Mouse (Mus musculus) layer of hippocampus, adult 11-12 months (tissue): ENCODE data around the gene Clip2.
A peak's percentile ranks its signal among the peaks of the same experiment; 100 is the strongest.

ENCODE experiments used
- DNase-seq: peaks from one replicate; pipeline ENCODE4 v3.0.0; 2022; ENCODE audit warnings: low spot score

Clip2 gene

DNA sequence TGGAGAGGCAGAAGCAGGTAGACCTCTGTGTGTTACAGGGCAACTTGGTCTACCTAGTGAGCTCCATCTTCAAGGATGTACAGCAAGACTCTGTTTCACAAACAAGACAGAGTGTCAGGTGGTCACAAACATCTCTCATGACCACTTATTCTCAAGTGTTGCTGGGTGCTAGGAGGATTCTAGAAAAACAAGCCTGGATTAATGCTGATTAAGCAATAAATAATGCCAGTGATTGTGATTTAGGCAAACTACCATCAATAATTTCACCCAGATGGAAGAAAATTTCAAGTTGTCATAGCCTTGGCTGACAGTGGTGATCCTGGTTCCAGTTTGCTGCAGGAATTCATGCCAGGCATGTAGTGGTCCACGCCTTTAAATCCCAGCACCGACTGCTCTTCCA is 12.0 kb upstream of the Clip2 start:
- no peak for DNase-seq

DNA sequence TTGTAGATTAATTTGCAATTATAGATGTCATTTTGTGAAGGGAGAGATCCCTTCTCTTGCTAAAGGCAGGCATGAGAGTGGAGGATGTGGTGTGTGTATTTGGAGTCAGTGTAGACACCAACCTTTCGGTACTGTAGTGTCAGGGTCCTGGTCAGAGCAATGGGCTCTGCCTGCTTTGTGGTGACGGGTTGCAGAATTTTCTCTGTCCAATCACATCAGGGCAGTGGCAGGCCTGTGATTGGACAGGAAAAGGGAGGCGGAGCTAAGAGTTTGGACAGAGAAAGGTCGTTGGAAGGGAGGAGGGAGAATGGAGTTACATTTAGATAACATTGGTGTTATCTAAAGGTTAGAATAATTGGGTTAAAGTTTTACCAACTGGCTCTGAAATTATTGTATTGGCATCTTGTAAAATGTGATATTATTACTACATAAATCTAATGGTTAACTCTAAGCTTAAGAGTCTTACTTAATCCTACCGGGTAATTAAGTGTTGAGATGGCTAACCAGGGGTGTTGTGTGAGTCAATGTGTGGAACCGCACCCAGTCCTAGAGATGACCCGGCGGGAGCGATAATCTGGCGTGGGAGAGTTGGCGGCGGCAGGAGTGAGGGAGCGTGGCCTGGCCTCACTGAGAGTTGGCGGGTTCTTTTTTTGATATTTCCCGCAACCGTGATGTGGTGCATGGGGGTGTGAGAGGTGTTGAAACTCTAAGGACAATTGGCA is 8.4 kb upstream of the Clip2 start:
- no peak for DNase-seq

DNA sequence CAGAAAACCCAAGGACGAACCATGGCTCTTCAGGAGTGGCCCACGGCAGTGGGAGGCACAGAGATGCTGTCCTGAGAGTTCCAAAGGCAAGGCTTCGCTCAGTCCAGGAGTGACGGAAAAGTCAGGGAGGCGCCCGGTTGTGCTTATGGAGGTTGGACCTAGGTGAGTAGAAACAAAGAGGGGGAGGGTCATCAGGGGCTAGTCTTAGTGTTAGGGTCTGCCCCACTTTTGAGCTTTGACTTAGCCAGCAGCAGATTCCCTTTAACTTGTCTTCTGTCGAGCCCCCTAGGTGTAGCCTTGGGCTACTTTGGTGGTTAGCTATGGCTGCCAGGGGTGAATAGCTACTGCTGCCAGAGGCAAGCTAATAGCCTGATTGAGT is 7.8 kb upstream of the Clip2 start, which contains the start of gene Syna:
Gene Syna, minus strand, starts transcription at position 101 of the 379 bp plus-strand sequence.
- DNase-seq, result no peak

DNA sequence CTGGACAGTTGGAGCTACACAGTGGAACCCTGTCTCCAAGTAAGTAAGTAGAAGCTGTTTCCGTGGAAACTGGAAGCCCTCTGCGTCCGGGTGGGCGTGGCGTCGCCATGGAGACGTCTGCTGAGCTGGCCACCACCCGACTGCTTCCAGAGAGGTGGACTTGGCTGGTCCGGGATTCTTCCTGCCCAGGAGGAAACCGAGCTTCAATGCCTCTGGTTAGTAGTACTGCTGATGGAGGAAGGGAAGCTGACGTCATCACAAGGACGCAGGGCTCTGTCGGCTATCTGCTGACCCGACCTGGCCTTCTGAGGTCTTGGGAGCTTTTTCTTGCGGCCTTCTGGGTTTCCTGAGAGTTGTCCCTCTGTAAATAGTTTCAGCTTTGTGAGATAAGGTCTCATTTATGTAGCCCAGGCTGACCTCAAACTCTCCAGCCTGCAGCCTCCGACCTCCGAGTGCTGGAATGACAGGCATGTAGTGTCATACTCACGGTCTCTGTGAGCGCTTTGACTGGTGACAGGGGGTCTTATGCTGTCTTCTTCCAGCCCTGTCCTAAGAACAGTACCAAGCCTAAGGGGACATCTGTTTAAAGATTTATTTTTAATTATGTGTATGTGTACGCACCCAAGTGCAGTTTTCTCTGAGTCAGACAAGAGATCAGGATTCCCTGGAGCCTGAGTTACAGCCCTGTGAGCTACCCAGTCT is 3.4 kb upstream of the Clip2 start:
- peak; percentile 76 for DNase-seq

DNA sequence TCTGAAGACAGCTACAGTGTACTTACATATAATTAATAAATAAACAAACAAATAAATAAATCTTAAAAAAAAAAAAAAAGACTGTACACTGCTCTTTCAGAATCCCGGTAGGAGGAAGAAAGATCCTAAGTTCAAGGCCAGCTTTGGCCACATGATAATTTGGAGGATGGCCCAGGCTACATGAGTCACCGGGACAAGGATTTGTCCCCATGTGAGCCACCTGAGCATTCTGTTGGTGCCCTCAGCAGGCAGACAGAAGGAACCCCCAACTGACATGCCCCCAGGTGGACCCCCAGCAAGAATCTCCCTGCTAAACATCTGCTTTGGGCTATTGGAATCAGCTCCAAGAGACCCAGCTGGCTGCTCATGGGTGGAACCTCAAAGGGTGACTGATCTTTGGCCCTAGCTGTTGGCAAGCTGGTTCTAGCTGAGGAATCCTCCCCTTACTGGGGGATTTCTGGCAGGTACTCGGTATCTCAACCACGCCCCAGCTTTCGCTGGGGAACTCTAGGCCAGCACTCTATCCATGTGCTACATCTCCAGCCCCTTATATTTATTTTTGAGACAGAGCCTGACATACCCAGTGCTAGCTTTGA is 1.8 kb upstream of the Clip2 start:
- DNase-seq, result no peak

DNA sequence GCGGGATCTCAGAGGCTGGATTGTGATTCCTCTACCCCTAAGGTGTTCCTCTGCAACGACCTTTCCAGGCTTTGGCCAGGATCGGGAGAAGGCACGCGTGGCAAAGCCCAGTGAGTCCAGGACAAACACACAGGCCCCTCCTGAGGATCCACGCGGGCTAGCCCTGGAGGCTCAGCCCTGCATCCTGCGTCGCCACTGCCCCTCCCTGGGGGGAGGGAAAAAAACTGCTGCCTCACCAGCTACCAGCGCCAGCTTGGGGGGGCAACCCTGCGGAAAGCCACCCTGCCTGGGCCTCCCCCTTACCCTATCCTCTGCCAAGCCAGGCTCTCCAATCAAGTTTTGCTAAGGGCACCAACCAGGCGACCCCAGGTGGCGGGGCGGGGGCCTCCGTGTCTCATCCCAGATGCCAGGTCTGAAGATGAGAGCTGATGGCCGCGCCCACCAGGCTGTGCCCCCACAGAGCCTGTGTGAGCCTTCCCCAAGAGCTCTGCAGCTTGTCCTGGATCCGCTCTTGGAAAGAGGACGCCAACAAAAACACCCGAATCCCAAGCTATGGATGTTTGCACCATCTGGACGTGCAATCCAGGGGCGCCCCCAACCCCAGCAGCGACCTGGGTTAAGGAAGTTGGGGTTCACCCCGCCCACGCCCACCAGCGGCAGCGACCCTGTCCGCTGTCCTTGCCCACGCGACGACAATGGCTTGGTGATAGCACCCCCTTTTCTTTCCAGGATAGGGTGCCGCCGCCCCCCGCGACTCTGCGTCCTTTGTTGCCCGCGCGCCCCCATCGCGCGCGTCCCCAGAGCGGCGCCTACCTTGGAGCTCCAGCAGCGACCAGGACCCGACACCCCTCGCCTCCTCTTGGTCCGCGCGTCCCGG is 763 bp downstream of the Clip2 start:
- peak; percentile 68 for DNase-seq

DNA sequence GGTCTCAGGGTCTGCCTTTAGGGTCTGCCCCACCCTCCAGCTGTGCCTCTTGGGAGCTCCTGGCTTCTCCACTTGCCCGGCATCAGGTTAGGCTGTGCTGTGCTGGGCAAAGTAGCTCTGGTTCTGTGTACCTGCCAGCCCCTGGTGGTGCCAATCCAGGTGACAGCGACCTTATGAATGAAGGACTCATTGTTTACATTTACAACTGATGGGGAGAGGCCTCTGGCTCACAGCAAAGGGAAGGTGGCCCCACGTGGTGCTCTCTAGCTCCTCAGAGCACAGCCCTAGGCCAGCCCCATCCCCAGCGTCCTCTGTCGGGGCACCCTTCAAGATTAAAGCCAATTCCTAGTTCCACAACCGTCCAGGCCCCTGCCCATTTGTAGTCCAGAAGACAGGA is 1.4 kb downstream of the Clip2 start:
- DNase-seq, result no peak

DNA sequence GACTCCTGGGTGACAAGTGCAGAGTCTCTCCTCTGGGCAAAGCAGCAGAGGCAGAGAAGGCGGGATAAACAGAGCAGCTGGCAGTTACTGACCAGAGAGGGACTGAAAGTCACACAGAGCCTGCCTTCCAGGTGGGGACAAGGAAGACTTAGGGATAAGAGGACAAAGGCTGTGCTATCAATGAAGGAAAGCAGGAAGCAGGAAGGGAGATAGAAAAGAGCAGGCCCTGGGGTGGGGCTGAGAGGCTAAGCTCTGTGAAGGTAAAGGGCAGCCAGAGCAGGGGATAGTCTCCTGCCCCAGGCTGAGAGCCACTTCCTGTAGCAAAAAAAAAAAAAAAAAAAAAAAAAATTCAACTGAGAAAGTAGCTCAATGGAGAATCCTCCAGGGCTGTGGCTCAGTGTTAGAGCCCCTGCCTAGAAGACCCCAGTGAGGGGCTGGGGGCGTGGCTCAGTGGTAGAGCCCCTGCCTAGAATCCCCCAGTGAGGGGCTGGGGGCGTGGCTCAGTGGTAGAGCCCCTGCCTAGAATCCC is 2.5 kb downstream of the Clip2 start:
- DNase-seq, result no peak

DNA sequence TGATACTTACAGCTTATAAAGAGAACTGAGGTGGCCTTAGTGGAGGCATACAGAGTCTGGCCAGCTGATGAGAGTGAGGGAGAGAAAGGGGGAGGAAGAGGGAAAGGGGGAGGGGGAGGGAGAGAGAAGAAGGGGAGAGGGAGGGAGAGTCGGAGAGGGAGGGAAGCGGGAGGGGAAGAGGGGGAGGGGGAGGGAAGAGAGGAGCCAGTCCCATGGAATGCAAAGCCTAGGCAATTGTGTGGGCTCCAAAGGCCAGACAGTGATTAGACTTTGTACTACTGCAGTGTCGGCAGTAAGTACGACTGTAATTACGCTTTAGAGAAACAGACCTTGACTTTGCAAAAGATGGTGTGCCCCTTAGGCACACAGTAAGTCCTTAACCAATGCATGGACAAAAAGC is 3.9 kb downstream of the Clip2 start:
- DNase-seq, result no peak

DNA sequence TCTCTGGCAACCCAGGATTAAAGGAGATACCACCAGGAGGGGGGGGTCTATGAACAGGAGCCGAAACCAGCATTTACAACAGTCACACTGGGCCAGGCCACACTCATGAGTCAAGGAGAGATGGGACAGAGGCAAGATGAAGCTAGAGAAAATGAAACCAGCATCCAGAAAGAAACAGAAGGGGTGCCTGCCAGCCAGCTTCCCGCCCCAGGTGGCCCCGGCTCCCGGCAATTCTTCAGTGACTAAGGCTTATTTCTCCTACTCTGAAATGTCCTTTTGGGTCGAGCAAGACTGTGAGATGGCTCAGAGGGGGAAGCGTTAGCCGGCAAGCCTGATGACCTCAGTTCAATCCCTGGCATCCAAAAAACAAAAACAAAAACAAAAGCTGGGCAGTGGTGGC is 5.4 kb downstream of the Clip2 start:
- DNase-seq, result no peak

DNA sequence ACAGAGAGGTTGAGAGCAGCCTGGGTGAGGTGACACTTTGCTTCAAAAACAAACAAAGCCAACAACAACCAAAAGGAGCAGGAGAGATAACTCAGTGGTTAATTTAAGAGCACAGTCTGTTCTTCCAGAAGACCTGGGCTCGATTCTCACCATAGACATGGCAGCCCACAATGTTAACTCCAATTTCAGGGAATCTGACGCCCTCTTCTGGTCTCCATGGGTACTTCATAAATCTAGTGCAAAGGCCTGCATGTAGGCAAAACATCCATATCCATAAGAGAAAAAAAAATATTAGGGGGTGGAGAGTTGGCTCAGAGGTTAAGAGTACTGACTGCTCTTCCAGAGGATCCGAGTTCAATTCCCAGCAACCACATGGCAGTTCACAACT is 7.0 kb downstream of the Clip2 start:
- DNase-seq, result no peak

DNA sequence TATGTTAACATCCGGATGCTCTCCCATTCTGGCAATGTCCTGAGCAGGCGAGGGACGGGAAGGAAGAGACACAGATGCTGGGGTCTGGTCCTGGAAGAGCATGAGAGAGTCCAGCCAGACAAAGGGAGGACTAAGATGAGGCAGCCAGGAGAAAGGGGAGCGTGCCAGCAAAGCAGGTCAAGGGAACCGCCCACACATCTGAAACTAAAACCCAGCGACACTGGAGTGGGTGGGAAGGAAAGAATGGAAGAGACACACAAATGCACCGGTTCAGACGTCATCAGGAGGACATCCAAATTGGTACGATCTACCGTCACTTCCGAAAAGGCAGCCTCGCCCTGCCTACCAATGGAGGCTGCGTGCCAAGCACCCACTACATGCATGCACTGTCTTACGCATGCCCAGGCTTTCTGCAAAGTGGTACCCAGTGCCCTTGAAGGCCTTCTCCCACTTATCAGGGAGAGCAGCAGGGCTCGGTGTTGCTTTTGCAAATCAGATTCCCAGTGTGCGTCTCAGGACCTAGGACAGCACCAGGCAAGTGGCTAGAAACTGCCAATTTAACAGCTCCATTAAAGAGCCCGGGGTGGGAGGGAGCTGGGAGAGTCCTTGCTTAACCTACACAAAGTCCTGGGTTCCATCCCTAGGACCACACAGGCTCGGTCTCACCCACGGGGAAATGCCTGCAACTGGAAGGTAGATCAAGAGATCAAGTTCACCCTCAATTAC is 7.6 kb downstream of the Clip2 start:
- no peak for DNase-seq

DNA sequence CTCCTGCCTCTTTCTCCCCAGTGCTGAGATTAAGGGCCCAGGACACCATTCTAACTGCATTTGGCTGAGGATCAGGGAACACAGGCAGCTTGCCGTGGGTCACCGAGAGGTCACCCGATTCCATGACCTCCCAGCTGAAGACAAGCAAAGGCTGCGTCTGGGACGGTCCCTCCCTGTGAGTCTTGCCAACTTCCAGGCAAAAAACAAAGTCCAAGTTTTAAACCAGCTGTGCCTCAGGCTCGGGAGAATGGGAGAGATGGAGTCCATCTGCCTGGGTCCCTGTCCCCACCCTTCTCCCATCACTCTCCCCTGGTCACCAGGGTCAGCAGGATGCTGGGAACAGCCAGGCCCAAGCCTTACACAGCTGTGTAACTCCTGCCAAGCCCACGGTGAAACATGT is 10.6 kb downstream of the Clip2 start:
- DNase-seq, result no peak

DNA sequence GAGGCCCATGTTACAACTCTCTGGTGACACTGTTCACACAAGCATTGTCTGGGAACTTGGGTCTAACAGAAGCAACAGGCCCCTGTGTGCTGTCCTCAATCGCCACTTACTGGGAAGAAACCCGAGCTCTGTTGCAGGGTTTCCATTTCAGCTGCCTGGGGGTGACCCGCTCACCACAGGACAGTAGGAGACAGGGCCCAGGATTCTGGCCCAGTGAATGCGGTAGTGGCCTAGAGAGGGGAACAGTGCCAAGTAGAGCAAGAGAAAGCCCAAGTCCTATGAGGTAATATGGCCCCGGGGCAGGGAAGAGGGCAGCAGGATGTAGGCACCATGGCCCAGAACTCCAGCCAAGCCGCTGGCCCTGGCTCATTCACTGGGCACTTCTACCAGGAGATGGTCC is 11.4 kb downstream of the Clip2 start:
- DNase-seq, result no peak

DNA sequence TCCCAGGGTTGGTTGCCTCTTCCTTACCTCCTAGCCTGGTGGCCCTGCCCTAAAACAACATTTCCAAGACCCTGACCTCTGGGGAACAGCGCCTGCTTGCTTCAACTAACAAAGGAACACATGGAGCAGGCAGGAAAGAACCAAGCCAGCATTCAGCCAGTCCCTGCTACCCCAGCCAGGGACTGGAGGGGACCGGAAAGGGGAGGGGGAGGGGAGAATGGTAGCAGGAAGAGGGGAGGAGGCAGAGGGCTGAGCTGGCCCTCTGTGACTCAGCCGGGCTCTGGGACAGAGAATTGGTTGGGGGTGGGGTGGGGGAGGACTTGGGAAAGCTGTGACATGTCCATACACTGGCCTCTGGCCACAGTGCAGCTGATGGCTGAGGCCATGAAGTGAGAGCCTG is 12.3 kb downstream of the Clip2 start:
- no peak for DNase-seq

DNA sequence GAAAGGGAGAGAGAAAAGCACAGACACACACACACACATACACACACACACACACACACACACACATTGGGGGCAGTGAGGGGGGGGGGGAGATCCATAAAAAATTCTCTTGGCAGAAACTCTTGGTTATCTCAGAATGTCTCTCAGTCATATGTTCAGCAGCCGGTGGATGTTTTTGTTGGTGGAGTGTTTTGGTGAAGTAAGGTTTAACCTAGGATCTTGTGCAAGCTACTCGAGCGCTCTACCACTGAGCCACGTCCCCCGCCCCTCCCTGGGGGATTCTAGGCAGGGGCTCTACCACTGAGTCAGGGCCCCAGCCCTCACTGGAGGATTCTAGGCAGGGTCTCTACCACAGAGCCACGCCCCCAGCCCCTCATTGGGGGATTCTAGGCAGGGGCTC is 16.2 kb downstream of the Clip2 start:
- DNase-seq, result no peak

DNA sequence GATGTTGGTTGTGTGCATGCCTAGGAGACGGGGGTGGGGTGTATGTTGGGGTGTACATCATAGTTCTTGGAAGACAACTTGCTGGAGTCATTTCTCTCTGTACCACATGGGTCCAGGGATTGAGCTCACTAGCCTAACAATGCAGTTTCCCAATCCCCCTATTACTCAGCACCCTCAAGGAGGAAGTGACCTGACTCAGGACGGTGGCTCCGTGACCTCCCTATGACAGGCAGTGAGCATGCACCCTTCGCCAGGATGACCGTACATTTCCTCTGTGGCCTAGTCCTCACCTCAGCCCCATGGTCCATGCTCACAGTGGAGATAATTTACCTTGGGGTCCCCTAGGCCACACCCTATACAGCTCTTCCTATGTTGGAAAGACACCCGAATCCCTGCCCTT is 19.8 kb downstream of the Clip2 start:
- DNase-seq, result no peak

DNA sequence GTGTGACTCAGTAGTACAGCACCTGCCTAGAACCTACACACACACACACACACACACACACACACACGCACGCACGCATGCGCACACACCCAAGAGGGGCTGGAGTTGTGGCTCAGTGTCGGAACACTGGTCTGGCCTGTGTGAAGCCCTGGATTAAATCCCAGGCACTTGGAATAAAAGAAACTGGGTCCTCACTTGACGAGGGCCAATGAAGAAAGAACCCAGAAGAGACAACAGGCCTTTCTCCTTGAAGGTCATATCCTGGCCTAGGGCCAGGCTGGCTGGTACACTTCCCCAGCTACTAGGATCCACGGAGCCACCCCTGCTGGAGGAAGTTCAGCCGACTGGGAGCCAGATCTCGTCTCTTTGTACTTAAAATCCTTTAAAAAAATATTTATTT is 20.6 kb downstream of the Clip2 start:
- peak; percentile 77 for DNase-seq

DNA sequence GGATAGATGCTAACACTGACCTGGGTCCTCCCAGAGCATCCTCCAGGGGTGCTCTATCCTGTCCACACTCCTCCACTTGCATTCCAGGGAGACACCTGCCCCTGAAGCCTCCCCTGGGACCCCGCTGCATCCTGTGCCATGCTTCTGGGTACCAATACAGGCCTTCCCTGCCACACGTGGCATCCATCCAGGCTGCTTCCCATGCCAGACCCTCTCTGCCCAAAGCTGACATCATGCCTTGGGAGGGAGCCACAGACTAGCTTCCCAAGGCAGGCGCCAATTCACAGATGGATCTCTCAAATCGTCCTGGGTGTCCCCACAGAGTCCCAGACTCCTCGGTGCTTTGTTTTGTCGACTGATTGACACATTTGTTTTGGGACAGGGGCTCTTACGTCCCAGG is 21.4 kb downstream of the Clip2 start:
- DNase-seq, result peak; percentile 89

DNA sequence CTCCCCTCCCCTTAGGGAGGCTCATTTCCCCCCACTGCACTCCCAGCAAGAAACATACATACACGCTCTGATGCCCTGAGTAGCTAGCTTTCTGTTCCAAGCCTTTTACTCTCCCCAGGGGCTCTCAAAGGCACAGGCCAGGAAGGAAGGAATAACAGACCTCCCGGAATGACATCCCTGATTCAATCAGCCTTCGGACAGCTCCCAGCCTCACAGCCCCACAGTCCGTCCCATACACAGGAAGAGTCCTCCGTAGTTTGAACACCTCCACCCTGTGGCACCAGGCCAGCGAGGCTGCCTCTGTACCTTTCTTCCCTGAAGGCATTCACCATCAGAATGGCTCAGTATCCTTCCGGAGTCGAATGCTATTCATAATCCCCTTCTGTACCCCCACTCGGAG is 23.7 kb downstream of the Clip2 start:
- no peak for DNase-seq

DNA sequence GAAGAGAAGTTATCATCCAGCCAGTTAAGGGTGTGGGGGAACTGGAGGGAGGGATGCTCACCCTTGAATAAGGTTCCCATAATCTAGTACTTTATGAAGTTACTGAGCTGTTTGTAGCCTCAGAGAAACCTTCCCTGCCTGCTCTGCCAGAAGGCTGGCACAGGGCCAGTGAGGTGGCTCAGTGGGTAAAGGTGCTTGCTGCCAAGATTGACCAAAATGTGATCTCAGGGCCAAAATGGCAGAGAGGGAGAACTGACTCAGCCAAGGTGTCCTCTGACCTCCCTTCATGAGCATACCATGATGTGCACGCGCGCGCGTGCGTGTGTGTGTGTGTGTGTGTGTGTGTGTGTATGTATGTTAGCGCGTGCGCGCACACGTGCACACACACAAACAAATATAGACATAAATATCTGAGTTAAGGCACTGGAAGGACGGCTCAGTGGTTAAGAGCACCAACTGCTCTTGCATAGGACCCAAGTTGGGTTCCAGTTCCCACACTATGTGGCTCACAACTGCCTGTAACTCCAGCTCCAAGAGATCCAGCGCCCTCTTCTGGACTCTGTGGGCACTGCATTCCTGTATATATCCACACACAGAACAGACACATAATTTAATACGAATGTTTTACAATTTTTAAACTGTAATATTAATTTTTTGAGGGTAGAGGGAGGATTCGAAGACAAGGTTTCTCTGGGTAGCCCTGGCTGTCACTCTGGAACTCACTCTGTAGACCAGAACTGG is 26.1 kb downstream of the Clip2 start:
- DNase-seq, result no peak
